Mouse (Mus musculus) stomach, embryonic 14.5 days (tissue): ENCODE data around the gene Uspl1. TPM values are rescaled to one million over a fixed set of nuclear protein-coding genes. Genes with fewer than 3 reads are reported as not detected.

ENCODE experiments used
- ATAC-seq: fragments of 200-750 bp; cut with Nextera tagmentation; 2 replicates; pipeline ENCODE4 v1.8.0; 2017; ENCODE audit warnings: low read depth, moderate TSS enrichment; ENCODE audit not compliant: insufficient number of reproducible peaks, insufficient read depth, low FRiP score
- H3K27ac ChIP-seq: fragments of 300-500 bp; sonication (generic); 2 replicates; pipeline ENCODE4 v1.5.1; 2014; ENCODE audit warnings: mild to moderate bottlenecking, low read length, moderate library complexity, mixed read lengths
- H3K27me3 ChIP-seq: fragments of 300-500 bp; sonication (generic); 2 replicates; pipeline ENCODE4 v1.6.1; 2014; ENCODE audit warnings: low read length, control low read depth, mixed read lengths; ENCODE audit not compliant: control insufficient read depth, insufficient read depth
- H3K36me3 ChIP-seq: fragments of 300-500 bp; sonication (generic); 2 replicates; pipeline ENCODE4 v1.6.1; 2014; ENCODE audit warnings: mild to moderate bottlenecking, control low read depth, low read length, moderate library complexity, mixed read lengths; ENCODE audit not compliant: control insufficient read depth, insufficient read depth
- H3K4me1 ChIP-seq: fragments of 300-500 bp; sonication (generic); 2 replicates; pipeline ENCODE4 v1.6.1; 2014; ENCODE audit warnings: low read length, control low read depth, mixed read lengths; ENCODE audit not compliant: control insufficient read depth, insufficient read depth
- H3K4me2 ChIP-seq: fragments of 300-500 bp; sonication (generic); replicated peaks from 2 replicates; pipeline ENCODE4 v1.6.1; 2014; ENCODE audit warnings: low read depth, low read length, control low read depth
- H3K4me3 ChIP-seq: fragments of 300-500 bp; sonication (generic); 2 replicates; pipeline ENCODE4 v1.5.1; 2014; ENCODE audit warnings: low read depth, low read length, control low read depth
- H3K9ac ChIP-seq: fragments of 300-500 bp; sonication (generic); replicated peaks from 2 replicates; pipeline ENCODE4 v1.6.1; 2014; ENCODE audit warnings: low read depth, mild to moderate bottlenecking, control low read depth, low read length, moderate library complexity, mixed read lengths
- H3K9me3 ChIP-seq: fragments of 300-500 bp; sonication (generic); 2 replicates; pipeline ENCODE4 v1.6.1; 2016; ENCODE audit warnings: low read depth, low read length, control low read depth; ENCODE audit not compliant: control insufficient read depth
- WGBS: fragments of 180-500 bp; shearing (Covaris S2); extraction: QIAGEN DNeasy Blood & Tissue Kit; methylation state at CpG from one replicate; pipeline ENCODE4 v1.1.7; 2014; 5-methylcytosine and 5-hydroxymethylcytosine counted together
- polyA plus RNA-seq: library from polyadenylated mRNA; unstranded; fragments of >200 nt; fragmentation: Nextera tagmentation; extraction: Ambion mirVana; gene quantifications from 2 replicates; pipeline ENCODE4 v1.2.1, GENCODE M21; 2014

The Uspl1 gene
- polyA plus RNA-seq, 1 experiment from 2014 or later, result 54.4 TPM

GRCm38 (mm10) chr5:149209328-149209727 lies 25.2 kb downstream of the Uspl1 start:
- Histone ChIP-seq H3K36me3 (peaks cover 56% of the 10 kb centered on the region), H3K27me3 (no peaks in the 10 kb centered on the region), H3K4me1 (no peaks in the 10 kb centered on the region), H3K27ac (no peak overlapping the region), H3K9me3 (no peaks in the 10 kb centered on the region), H3K9ac (no peak overlapping the region), H3K4me2 (no peak overlapping the region), H3K4me3 (no peak overlapping the region)
- 78% methylated on average over 8 of the region's 8 CpGs for WGBS
- ATAC-seq, result no peak

GRCm38 (mm10) chr5:149211041-149211440 lies 26.9 kb downstream of the Uspl1 start:
- WGBS, result 96% methylated on average over 4 of the region's 4 CpGs
- Histone ChIP-seq H3K4me1 (no peaks in the 10 kb centered on the region), H3K27ac (no peak overlapping the region), H3K9ac (no peak overlapping the region), H3K4me2 (no peak overlapping the region), H3K9me3 (no peaks in the 10 kb centered on the region), H3K27me3 (no peaks in the 10 kb centered on the region), H3K36me3 (peaks cover 59% of the 10 kb centered on the region), H3K4me3 (no peak overlapping the region)
- ATAC-seq, result no peak

- ATAC-seq, result no peak
- H3K9me3 ChIP-seq, result no peaks in the 10 kb centered on the region
- no peak overlapping the region for H3K4me3 ChIP-seq
- WGBS, result 79% methylated on average over 4 of the region's 4 CpGs
- no peaks in the 10 kb centered on the region for H3K4me1 ChIP-seq
- no peak overlapping the region for H3K4me2 ChIP-seq
- H3K27ac ChIP-seq, result no peak overlapping the region
- peaks cover 60% of the 10 kb centered on the region for H3K36me3 ChIP-seq
- H3K27me3 ChIP-seq, result no peaks in the 10 kb centered on the region
- no peak overlapping the region for H3K9ac ChIP-seq
Observed at GRCm38 (mm10) chr5:149212806-149213205, 28.7 kb downstream of the Uspl1 start.

- no peak for ATAC-seq
- Histone ChIP-seq H3K36me3 (peaks cover 49% of the 10 kb centered on the region), H3K4me2 (no peak overlapping the region), H3K27me3 (no peaks in the 10 kb centered on the region), H3K9ac (no peak overlapping the region), H3K27ac (no peak overlapping the region), H3K9me3 (no peaks in the 10 kb centered on the region), H3K4me3 (no peak overlapping the region), H3K4me1 (no peaks in the 10 kb centered on the region)
- WGBS, result 92% methylated on average over 7 of the region's 7 CpGs
Observed at GRCm38 (mm10) chr5:149215540-149215939, 31.4 kb downstream of the Uspl1 start.

- 84% methylated on average over 6 of the region's 6 CpGs for WGBS
- H3K9ac ChIP-seq, result no peak overlapping the region
- H3K36me3 ChIP-seq, result peaks cover 38% of the 10 kb centered on the region
- H3K4me1 ChIP-seq, result no peaks in the 10 kb centered on the region
- no peak overlapping the region for H3K4me2 ChIP-seq
- no peak overlapping the region for H3K4me3 ChIP-seq
- no peaks in the 10 kb centered on the region for H3K9me3 ChIP-seq
- no peak overlapping the region for H3K27ac ChIP-seq
- ATAC-seq, result no peak
- no peaks in the 10 kb centered on the region for H3K27me3 ChIP-seq
Observed at GRCm38 (mm10) chr5:149217524-149218357, 33.6 kb downstream of the Uspl1 start.

- peaks cover 24% of the 10 kb centered on the region for H3K36me3 ChIP-seq
- no peaks in the 10 kb centered on the region for H3K27me3 ChIP-seq
- H3K4me3 ChIP-seq, result no peak overlapping the region
- no peak overlapping the region for H3K27ac ChIP-seq
- H3K9me3 ChIP-seq, result no peaks in the 10 kb centered on the region
- ATAC-seq, result no peak
- H3K4me1 ChIP-seq, result 0 out of 2 replicates have a peak, but pooled peaks cover 2% of the 10 kb centered on the region
- WGBS, result 83% methylated on average over 3 of the region's 3 CpGs
- H3K4me2 ChIP-seq, result no peak overlapping the region
- H3K9ac ChIP-seq, result no peak overlapping the region
Observed at GRCm38 (mm10) chr5:149219493-149219892, 35.3 kb downstream of the Uspl1 start.

- Histone ChIP-seq H3K9me3 (no peaks in the 10 kb centered on the region), H3K27me3 (no peaks in the 10 kb centered on the region), H3K9ac (no peak overlapping the region), H3K4me3 (no peak overlapping the region), H3K36me3 (peaks cover 5% of the 10 kb centered on the region; the same call in 1 of the 2 replicates), H3K27ac (no peak overlapping the region), H3K4me2 (no peak overlapping the region), H3K4me1 (peaks cover 8% of the 10 kb centered on the region; the same call in 1 of the 2 replicates)
- 92% methylated on average over 4 of the region's 4 CpGs for WGBS
- ATAC-seq, result no peak
Observed at GRCm38 (mm10) chr5:149221355-149221754, 37.2 kb downstream of the Uspl1 start.

- ATAC-seq, result no peak
- Histone ChIP-seq H3K9me3 (no peaks in the 10 kb centered on the region), H3K9ac (no peak overlapping the region), H3K4me1 (peaks cover 8% of the 10 kb centered on the region; the same call in 1 of the 2 replicates), H3K27me3 (no peaks in the 10 kb centered on the region), H3K4me2 (peak overlapping the region; percentile 2; the same call in 1 of the 2 replicates), H3K27ac (no peak overlapping the region), H3K36me3 (no peaks in the 10 kb centered on the region), H3K4me3 (no peak overlapping the region)
- 6% methylated on average over 7 of the region's 7 CpGs for WGBS
Observed at GRCm38 (mm10) chr5:149224666-149225065, 40.5 kb downstream of the Uspl1 start.
